Mouse (Mus musculus) heart, adult 10 weeks (tissue): Measurements from ENCODE around the gene Proca1. TPM values are rescaled to one million over a fixed set of nuclear protein-coding genes. Genes with fewer than 3 reads are reported as not detected.

ENCODE experiments used
- polyA plus RNA-seq: library from polyadenylated mRNA; stranded (reverse); fragments of 350-450 nt; fragmentation: Illumina TruSeq; extraction: RNeasy Lipid Tissue Mini Kit (QIAGEN cat#74804); gene quantifications from one replicate; pipeline ENCODE4 v1.2.3, GENCODE M21; 2014; ENCODE audit warnings: low read depth, low replicate concordance

Gene Proca1
- 2.3 TPM for polyA plus RNA-seq

GRCm38 (mm10) chr11:78193113-78193512 lies at the start of gene Proca1:
TSS of gene Proca1 (plus strand) at chr11:78193392.

GRCm38 (mm10) chr11:78164924-78165760 lies 28.1 kb upstream of the Proca1 start, which contains the start of gene Traf4:
TSS of gene Traf4 (minus strand) at chr11:78165589.

GRCm38 (mm10) chr11:78176402-78176862 lies 16.8 kb upstream of the Proca1 start, which contains the start of the genes Nek8 and Tlcd1:
TSS of gene Nek8 (minus strand) at chr11:78176675.
TSS of gene Tlcd1 (plus strand) at chr11:78176711.

GRCm38 (mm10) chr11:78182961-78183844 lies 10.0 kb upstream of the Proca1 start, which contains the start of gene Rpl23a:
TSS of gene Rpl23a (minus strand) at chr11:78183584.

GRCm38 (mm10) chr11:78188331-78189233 lies 4.6 kb upstream of the Proca1 start, which contains the start of gene Rab34:
TSS of gene Rab34 (plus strand) at chr11:78188430.

GRCm38 (mm10) chr11:78245627-78246317 lies 52.6 kb downstream of the Proca1 start, which contains the start of the genes Sdf2 and Supt6:
TSS of gene Sdf2 (plus strand) at chr11:78245746.
TSS of gene Supt6 (minus strand) at chr11:78245987.

Other genes starting within 250 kb of the Proca1 start
- gene Phf12, start 210.6 kb upstream of the Proca1 start, polyA plus RNA-seq: 25.0 TPM
- gene Dhrs13, start 161.1 kb upstream of the Proca1 start, polyA plus RNA-seq: 3.2 TPM
- gene Flot2, start 155.5 kb upstream of the Proca1 start, polyA plus RNA-seq: 57.8 TPM
- gene Eral1, start 113.0 kb upstream of the Proca1 start, polyA plus RNA-seq: 23.7 TPM
- gene Fam222b, start 98.7 kb upstream of the Proca1 start, polyA plus RNA-seq: 10.5 TPM
- gene Traf4, start 27.8 kb upstream of the Proca1 start, polyA plus RNA-seq: 5.6 TPM
- gene Nek8, start 16.7 kb upstream of the Proca1 start, polyA plus RNA-seq: 4.2 TPM
- gene Tlcd1, start 16.7 kb upstream of the Proca1 start, polyA plus RNA-seq: 12.8 TPM
- 1,229 TPM for gene Rpl23a, start 9.8 kb upstream of the Proca1 start, polyA plus RNA-seq
- gene Rab34, start 5.0 kb upstream of the Proca1 start, polyA plus RNA-seq: 15.8 TPM
- gene Sdf2, start 52.4 kb downstream of the Proca1 start, polyA plus RNA-seq: 70.7 TPM
- 25.6 TPM for gene Supt6, start 52.6 kb downstream of the Proca1 start, polyA plus RNA-seq
- gene 2610507B11Rik, start 68.4 kb downstream of the Proca1 start, polyA plus RNA-seq: 147 TPM
- 0.45 TPM for gene BC030499, start 97.4 kb downstream of the Proca1 start, polyA plus RNA-seq
- 0.37 TPM for gene Spag5, start 108.1 kb downstream of the Proca1 start, polyA plus RNA-seq
- 0.63 TPM for gene Aldoc, start 129.6 kb downstream of the Proca1 start, polyA plus RNA-seq
- 23.8 TPM for gene Pigs, start 135.0 kb downstream of the Proca1 start, polyA plus RNA-seq
- 6.7 TPM for gene Unc119, start 150.1 kb downstream of the Proca1 start, polyA plus RNA-seq
- gene Foxn1, start 193.2 kb downstream of the Proca1 start, polyA plus RNA-seq: not detected
- gene Slc13a2, start 228.8 kb downstream of the Proca1 start, polyA plus RNA-seq: not detected